Mouse (Mus musculus): Measurements from ENCODE around the gene Olfr1416. TPM values are rescaled to one million over a fixed set of nuclear protein-coding genes. Genes with fewer than 3 reads are reported as not detected.
"Not testable (repeated sequence)": the region's sequence is repeated elsewhere in the genome, so short reads cannot be mapped to it uniquely, and the experiment has no call there.

The Olfr1416 gene
- polyA plus RNA-seq (2014; fragmentation: Nextera tagmentation; extraction: Ambion mirVana): not detected in 2 replicates

- Histone ChIP-seq H3K9me3 (ENCODE audit: control insufficient read depth, low read length) (no peaks in the 10 kb centered on the region), H3K4me1 (ENCODE audit: control insufficient read depth, insufficient read depth, low read length) (no peaks in the 10 kb centered on the region), H3K27ac (replicated peaks; ENCODE audit: low read depth, low read length) (no peak within 1 kb of the TSS), H3K4me3 (ENCODE audit: low read depth, low read length) (no peak within 1 kb of the TSS), H3K4me2 (ENCODE audit: low read depth, severe bottlenecking) (no peak within 1 kb of the TSS), H3K36me3 (ENCODE audit: control insufficient read depth, insufficient read depth, low read length) (no peaks in the 10 kb centered on the region), H3K27me3 (ENCODE audit: control insufficient read depth, insufficient read depth, low read length) (no peaks in the 10 kb centered on the region), H3K9ac (ENCODE audit: low read length) (no peak within 1 kb of the TSS)
- DNase-seq (ENCODE audit: low spot score) (no peak), ATAC-seq (ENCODE audit: insufficient number of reproducible peaks, low FRiP score, low TSS enrichment, low read depth) (no peak)
These were observed at the start of gene Olfr1416 for GRCm38 (mm10) chr1:92485013-92485412. Olfr1416 (minus strand) TSS chr1:92485113.

DNA sequence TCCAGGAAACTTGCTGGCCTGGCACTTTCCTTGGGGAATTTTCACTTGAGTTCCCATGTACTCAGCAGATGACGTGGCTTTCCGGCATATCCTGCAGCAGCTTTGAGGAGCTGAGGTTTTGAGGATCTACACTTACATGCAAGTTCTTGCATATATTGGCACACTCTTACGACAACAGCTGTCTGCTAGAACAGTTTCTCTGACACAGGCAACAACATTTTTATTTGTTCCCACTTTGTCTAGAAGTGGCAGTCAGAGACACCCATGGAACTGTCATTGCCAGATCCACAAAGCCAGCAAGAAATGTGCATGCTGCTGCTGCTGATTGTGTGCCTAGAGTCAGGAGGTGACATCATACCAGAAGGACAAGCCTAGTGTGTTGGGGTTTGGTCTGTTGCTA, 38.9 kb upstream of the Olfr1416 start:
- Histone ChIP-seq H3K27me3 (ENCODE audit: control insufficient read depth, insufficient read depth, low read length) (no peaks in the 10 kb centered on the region), H3K4me2 (ENCODE audit: low read depth, severe bottlenecking) (no peak overlapping the region), H3K27ac (replicated peaks; ENCODE audit: low read depth, low read length) (no peak overlapping the region), H3K9me3 (ENCODE audit: control insufficient read depth, low read length) (no peaks in the 10 kb centered on the region), H3K4me3 (ENCODE audit: low read depth, low read length) (no peak overlapping the region), H3K4me1 (ENCODE audit: control insufficient read depth, insufficient read depth, low read length) (no peaks in the 10 kb centered on the region), H3K36me3 (ENCODE audit: control insufficient read depth, insufficient read depth, low read length) (no peaks in the 10 kb centered on the region), H3K9ac (ENCODE audit: low read length) (no peak overlapping the region)
- DNase-seq (ENCODE audit: low spot score): no peak
- 83% methylated on average over 3 of the region's 3 CpGs for WGBS
- ATAC-seq (ENCODE audit: insufficient number of reproducible peaks, low FRiP score, low TSS enrichment, low read depth): no peak

GRCm38 (mm10) chr1:92521376-92521775, 36.5 kb upstream of the Olfr1416 start:
- H3K4me3 ChIP-seq (ENCODE audit: low read depth, low read length): no peak overlapping the region
- H3K4me2 ChIP-seq (ENCODE audit: low read depth, severe bottlenecking): no peak overlapping the region
- ATAC-seq (ENCODE audit: insufficient number of reproducible peaks, low FRiP score, low TSS enrichment, low read depth): no peak
- no peaks in the 10 kb centered on the region for H3K36me3 ChIP-seq (ENCODE audit: control insufficient read depth, insufficient read depth, low read length)
- H3K9me3 ChIP-seq (ENCODE audit: control insufficient read depth, low read length): no peaks in the 10 kb centered on the region
- H3K4me1 ChIP-seq (ENCODE audit: control insufficient read depth, insufficient read depth, low read length): no peaks in the 10 kb centered on the region
- H3K9ac ChIP-seq (ENCODE audit: low read length): no peak overlapping the region
- peak; percentile 77 for DNase-seq (ENCODE audit: low spot score)
- WGBS: 18% methylated on average over 10 of the region's 10 CpGs
- no peak overlapping the region for H3K27ac ChIP-seq (replicated peaks; ENCODE audit: low read depth, low read length)
- H3K27me3 ChIP-seq (ENCODE audit: control insufficient read depth, insufficient read depth, low read length): no peaks in the 10 kb centered on the region

DNA sequence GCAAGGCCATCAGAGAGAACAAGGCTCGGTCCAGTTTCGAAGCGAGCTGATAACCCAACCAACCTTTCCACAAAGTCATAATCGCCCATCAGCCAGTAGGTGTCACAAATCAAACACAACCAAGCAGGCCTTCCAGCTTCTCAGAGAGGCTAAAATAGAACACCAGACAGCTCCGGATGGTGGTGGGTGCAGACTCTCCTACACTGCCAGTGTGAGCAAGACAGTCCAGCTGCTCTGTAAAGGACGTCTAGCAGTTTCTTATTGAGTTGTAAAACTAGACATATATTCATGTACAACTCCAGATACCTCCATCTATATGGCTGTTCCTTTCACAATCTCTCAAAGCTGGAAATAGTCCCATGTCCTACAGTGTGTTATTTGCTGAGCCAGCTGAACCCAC, 34.1 kb upstream of the Olfr1416 start:
- Histone ChIP-seq H3K36me3 (ENCODE audit: control insufficient read depth, insufficient read depth, low read length) (no peaks in the 10 kb centered on the region), H3K9me3 (ENCODE audit: control insufficient read depth, low read length) (no peaks in the 10 kb centered on the region), H3K27ac (replicated peaks; ENCODE audit: low read depth, low read length) (no peak overlapping the region), H3K27me3 (ENCODE audit: control insufficient read depth, insufficient read depth, low read length) (no peaks in the 10 kb centered on the region), H3K9ac (ENCODE audit: low read length) (no peak overlapping the region), H3K4me1 (ENCODE audit: control insufficient read depth, insufficient read depth, low read length) (no peaks in the 10 kb centered on the region), H3K4me2 (ENCODE audit: low read depth, severe bottlenecking) (no peak overlapping the region), H3K4me3 (ENCODE audit: low read depth, low read length) (no peak overlapping the region)
- 82% methylated on average over 6 of the region's 6 CpGs for WGBS
- ATAC-seq (ENCODE audit: insufficient number of reproducible peaks, low FRiP score, low TSS enrichment, low read depth) (no peak), DNase-seq (ENCODE audit: low spot score) (no peak)

GRCm38 (mm10) chr1:92518561-92518960, 33.6 kb upstream of the Olfr1416 start, which contains the start of gene Olfr1414:
Olfr1414 (minus strand) TSS chr1:92518661.
- 82% methylated on average over 3 of the region's 3 CpGs for WGBS

DNA sequence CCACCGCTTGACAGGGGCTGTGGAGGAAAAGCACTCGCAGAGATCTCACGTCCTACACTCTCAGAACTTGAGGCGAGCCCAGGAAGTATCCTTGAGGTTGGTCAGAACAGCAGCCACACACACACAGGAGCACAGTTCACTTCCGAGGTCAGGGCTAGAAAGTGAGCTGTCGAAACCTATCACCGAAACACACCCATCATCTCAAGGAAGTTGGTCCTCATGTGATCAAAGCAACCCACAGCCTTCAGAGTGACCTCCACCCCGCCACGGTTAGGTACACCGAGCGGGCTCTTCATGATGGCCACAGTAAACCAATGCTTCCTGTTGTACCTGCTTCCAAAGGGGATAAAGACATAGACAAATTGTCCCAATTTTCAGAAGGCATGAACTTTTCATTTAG, 30.5 kb upstream of the Olfr1416 start:
- Histone ChIP-seq H3K4me3 (ENCODE audit: low read depth, low read length) (no peak overlapping the region), H3K9ac (ENCODE audit: low read length) (no peak overlapping the region), H3K9me3 (ENCODE audit: control insufficient read depth, low read length) (no peaks in the 10 kb centered on the region), H3K27me3 (ENCODE audit: control insufficient read depth, insufficient read depth, low read length) (no peaks in the 10 kb centered on the region), H3K27ac (replicated peaks; ENCODE audit: low read depth, low read length) (no peak overlapping the region), H3K36me3 (ENCODE audit: control insufficient read depth, insufficient read depth, low read length) (no peaks in the 10 kb centered on the region), H3K4me2 (ENCODE audit: low read depth, severe bottlenecking) (no peak overlapping the region), H3K4me1 (ENCODE audit: control insufficient read depth, insufficient read depth, low read length) (no peaks in the 10 kb centered on the region)
- ATAC-seq (ENCODE audit: insufficient number of reproducible peaks, low FRiP score, low TSS enrichment, low read depth) (no peak), DNase-seq (ENCODE audit: low spot score) (no peak)
- 75% methylated on average over 11 of the region's 11 CpGs for WGBS

More at GRCm38 (mm10) chr1:92518561-92518960, 33.6 kb upstream of the Olfr1416 start, which contains the start of gene Olfr1414:
- Histone ChIP-seq H3K27me3 (ENCODE audit: control insufficient read depth, insufficient read depth, low read length) (no peaks in the 10 kb centered on the region), H3K4me2 (ENCODE audit: low read depth, severe bottlenecking) (no peak within 1 kb of the TSS), H3K4me3 (ENCODE audit: low read depth, low read length) (no peak within 1 kb of the TSS), H3K4me1 (ENCODE audit: control insufficient read depth, insufficient read depth, low read length) (no peaks in the 10 kb centered on the region), H3K9ac (ENCODE audit: low read length) (no peak within 1 kb of the TSS), H3K9me3 (ENCODE audit: control insufficient read depth, low read length) (no peaks in the 10 kb centered on the region), H3K36me3 (ENCODE audit: control insufficient read depth, insufficient read depth, low read length) (no peaks in the 10 kb centered on the region), H3K27ac (replicated peaks; ENCODE audit: low read depth, low read length) (no peak within 1 kb of the TSS)
- ATAC-seq (ENCODE audit: insufficient number of reproducible peaks, low FRiP score, low TSS enrichment, low read depth): no peak
- no peak for DNase-seq (ENCODE audit: low spot score)

GRCm38 (mm10) chr1:92511646-92512045, 26.7 kb upstream of the Olfr1416 start:
- ATAC-seq (ENCODE audit: insufficient number of reproducible peaks, low FRiP score, low TSS enrichment, low read depth): not testable (repeated sequence)

GRCm38 (mm10) chr1:92496001-92496400, 11.1 kb upstream of the Olfr1416 start, which contains the start of gene Olfr1415:
Olfr1415 (minus strand) TSS chr1:92496101.
- no peak within 1 kb of the TSS for H3K27ac ChIP-seq (replicated peaks; ENCODE audit: low read depth, low read length)
- no peaks in the 10 kb centered on the region for H3K9me3 ChIP-seq (ENCODE audit: control insufficient read depth, low read length)
- no peak within 1 kb of the TSS for H3K9ac ChIP-seq (ENCODE audit: low read length)
- DNase-seq (ENCODE audit: low spot score): no peak
- H3K36me3 ChIP-seq (ENCODE audit: control insufficient read depth, insufficient read depth, low read length): no peaks in the 10 kb centered on the region
- WGBS: 77% methylated on average over 2 of the region's 2 CpGs
- no peak for ATAC-seq (ENCODE audit: insufficient number of reproducible peaks, low FRiP score, low TSS enrichment, low read depth)
- no peak within 1 kb of the TSS for H3K4me2 ChIP-seq (ENCODE audit: low read depth, severe bottlenecking)
- H3K27me3 ChIP-seq (ENCODE audit: control insufficient read depth, insufficient read depth, low read length): no peaks in the 10 kb centered on the region
- no peak within 1 kb of the TSS for H3K4me3 ChIP-seq (ENCODE audit: low read depth, low read length)
- no peaks in the 10 kb centered on the region for H3K4me1 ChIP-seq (ENCODE audit: control insufficient read depth, insufficient read depth, low read length)

More at GRCm38 (mm10) chr1:92511646-92512045, 26.7 kb upstream of the Olfr1416 start:
- not testable (repeated sequence) for H3K4me1 ChIP-seq (ENCODE audit: control insufficient read depth, insufficient read depth, low read length); H3K9me3 ChIP-seq (ENCODE audit: control insufficient read depth, low read length); H3K36me3 ChIP-seq (ENCODE audit: control insufficient read depth, insufficient read depth, low read length); H3K4me3 ChIP-seq (ENCODE audit: low read depth, low read length); DNase-seq (ENCODE audit: low spot score); H3K9ac ChIP-seq (ENCODE audit: low read length); H3K4me2 ChIP-seq (ENCODE audit: low read depth, severe bottlenecking); H3K27ac ChIP-seq (replicated peaks; ENCODE audit: low read depth, low read length); H3K27me3 ChIP-seq (ENCODE audit: control insufficient read depth, insufficient read depth, low read length)
- WGBS: 91% methylated on average over 4 of the region's 5 CpGs

- H3K27ac ChIP-seq (replicated peaks; ENCODE audit: low read depth, low read length): no peak overlapping the region
- peaks cover 6% of the 10 kb centered on the region for H3K4me1 ChIP-seq (ENCODE audit: control insufficient read depth, insufficient read depth, low read length)
- H3K9ac ChIP-seq (ENCODE audit: low read length): peak overlapping the region; percentile 59
- WGBS: 6% methylated on average over 10 of the region's 10 CpGs
- DNase-seq (ENCODE audit: low spot score): no peak
- H3K9me3 ChIP-seq (ENCODE audit: control insufficient read depth, low read length): no peaks in the 10 kb centered on the region
- peak overlapping the region; percentile 99 for H3K4me3 ChIP-seq (ENCODE audit: low read depth, low read length)
- ATAC-seq (ENCODE audit: insufficient number of reproducible peaks, low FRiP score, low TSS enrichment, low read depth): peak; percentile 77; the same call in 1 of the 2 replicates
- peaks cover under 1% of the 10 kb centered on the region; the same call in 1 of the 2 replicates for H3K36me3 ChIP-seq (ENCODE audit: control insufficient read depth, insufficient read depth, low read length)
- no peaks in the 10 kb centered on the region for H3K27me3 ChIP-seq (ENCODE audit: control insufficient read depth, insufficient read depth, low read length)
- peak overlapping the region; percentile 85 for H3K4me2 ChIP-seq (ENCODE audit: low read depth, severe bottlenecking)
These were observed 10.8 kb downstream of the Olfr1416 start for GRCm38 (mm10) chr1:92474066-92474578.

All from limb, embryonic 11.5 days (tissue).